Mouse (Mus musculus) embryo, embryonic 9.5 days (tissue): Measurements from ENCODE around the gene Gpr108.

Experiments
- DNase-seq: peaks from one replicate; pipeline ENCODE4 v3.0.0-alpha.2; 2017; ENCODE audit errors: extremely low spot score

Gpr108 gene

GRCm38 (mm10) chr17:57209330-57209729, 38.9 kb downstream of the Gpr108 start:
- no peak for DNase-seq

- no peak for DNase-seq
Observed at GRCm38 (mm10) chr17:57207938-57208337, 40.3 kb downstream of the Gpr108 start.

GRCm38 (mm10) chr17:57201841-57202724, 46.2 kb downstream of the Gpr108 start:
- no peak for DNase-seq

- DNase-seq = no peak
Observed at GRCm38 (mm10) chr17:57198252-57198651, 50.0 kb downstream of the Gpr108 start.

GRCm38 (mm10) chr17:57195326-57196010, 52.8 kb downstream of the Gpr108 start:
- no peak for DNase-seq

GRCm38 (mm10) chr17:57194771-57195170, 53.5 kb downstream of the Gpr108 start:
- DNase-seq = no peak

- no peak for DNase-seq
Observed at GRCm38 (mm10) chr17:57194041-57194507, 54.2 kb downstream of the Gpr108 start, which contains the start of gene Tnfsf14. Tnfsf14 (minus strand) TSS chr17:57194177.

- DNase-seq = no peak
Observed at GRCm38 (mm10) chr17:57188510-57189192, 59.6 kb downstream of the Gpr108 start.

GRCm38 (mm10) chr17:57185641-57186040, 62.6 kb downstream of the Gpr108 start:
- no peak for DNase-seq
